Mouse (Mus musculus) frontal cortex, postnatal 36 days (tissue): ENCODE results near the gene Cldn15.

Source experiments
- DNase-seq, 2 experiments: peaks; one replicate each; pipeline ENCODE4 v3.0.0; 2022; ENCODE audit warnings: low spot score in 2 of 2

Gene Cldn15

DNA sequence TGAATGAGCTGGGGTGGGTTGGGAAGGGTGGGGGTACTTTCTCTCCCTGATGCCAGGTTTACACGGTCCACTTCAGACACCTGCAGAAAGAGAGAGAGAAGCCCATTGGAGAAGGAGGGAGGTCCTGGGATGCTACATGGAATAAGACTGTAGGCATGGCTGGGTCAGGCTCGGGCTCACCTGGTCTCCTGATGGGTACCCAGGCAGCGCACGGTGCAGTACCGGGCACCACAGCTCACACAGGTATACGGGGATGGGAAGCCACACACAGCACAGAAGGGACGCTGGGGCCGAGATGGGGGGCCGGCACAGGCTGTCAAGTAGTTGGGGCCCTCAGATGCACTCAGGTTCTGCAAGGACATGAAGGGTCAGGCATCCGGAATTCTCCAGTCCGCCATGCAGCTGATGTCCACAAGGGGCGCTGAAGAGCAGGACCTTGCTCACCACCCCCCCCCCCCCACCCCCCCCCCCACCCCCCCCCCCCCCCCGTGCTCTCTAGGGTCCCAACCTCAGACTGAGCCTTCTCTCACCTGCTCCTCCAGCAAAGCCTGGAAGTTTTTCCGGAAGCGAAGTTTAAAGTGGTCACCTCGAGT, 16.0 kb downstream of the Cldn15 start:
- DNase-seq = peak in 1 of 2 experiments; percentile 26

DNA sequence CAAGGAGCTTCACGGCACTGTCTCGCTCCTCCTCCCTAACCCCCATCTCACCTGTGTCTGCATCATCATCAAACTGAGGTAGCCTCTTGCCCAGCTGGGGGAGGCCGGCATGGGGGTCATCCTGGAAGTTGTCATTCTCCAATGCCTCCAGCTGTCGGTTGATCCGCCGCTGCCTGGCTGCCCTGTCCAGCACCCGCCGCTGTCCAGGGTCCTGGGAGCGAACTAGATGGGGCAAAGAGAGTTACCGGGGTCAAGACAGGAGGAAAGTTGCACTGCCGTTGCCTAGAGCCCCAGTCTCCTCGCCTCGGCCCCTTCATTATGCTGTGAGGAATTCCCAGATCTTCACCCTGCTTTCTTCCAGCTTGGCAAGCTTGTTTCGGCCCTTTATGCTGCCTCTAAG, 18.4 kb downstream of the Cldn15 start:
- no peak for DNase-seq

DNA sequence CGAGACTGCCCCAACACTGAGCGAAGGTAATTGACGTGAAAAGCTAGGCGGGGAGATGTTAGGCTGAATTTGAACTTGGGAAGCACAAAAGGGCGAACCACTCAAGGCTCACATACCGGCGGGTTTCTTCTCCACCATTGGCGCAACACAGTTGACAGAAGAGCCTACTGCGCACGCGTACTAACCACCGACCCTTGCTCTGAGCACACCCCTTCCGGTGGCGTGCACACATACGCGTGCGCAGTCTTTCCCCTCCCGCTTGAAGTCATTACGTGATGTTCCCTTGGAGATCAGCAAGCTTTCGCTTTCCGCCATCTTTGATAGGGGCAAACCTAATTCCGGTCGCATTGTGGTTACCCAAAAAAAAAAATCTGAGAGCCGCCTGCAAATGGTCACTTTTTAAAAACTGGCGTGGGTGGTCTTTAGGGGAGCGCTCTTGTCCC, 20.3 kb downstream of the Cldn15 start, which contains the start of gene Plod3:
Gene Plod3, plus strand, starts transcription at position 325 of the 443 bp plus-strand sequence.
- peak; percentile 93 to 98 for DNase-seq

DNA sequence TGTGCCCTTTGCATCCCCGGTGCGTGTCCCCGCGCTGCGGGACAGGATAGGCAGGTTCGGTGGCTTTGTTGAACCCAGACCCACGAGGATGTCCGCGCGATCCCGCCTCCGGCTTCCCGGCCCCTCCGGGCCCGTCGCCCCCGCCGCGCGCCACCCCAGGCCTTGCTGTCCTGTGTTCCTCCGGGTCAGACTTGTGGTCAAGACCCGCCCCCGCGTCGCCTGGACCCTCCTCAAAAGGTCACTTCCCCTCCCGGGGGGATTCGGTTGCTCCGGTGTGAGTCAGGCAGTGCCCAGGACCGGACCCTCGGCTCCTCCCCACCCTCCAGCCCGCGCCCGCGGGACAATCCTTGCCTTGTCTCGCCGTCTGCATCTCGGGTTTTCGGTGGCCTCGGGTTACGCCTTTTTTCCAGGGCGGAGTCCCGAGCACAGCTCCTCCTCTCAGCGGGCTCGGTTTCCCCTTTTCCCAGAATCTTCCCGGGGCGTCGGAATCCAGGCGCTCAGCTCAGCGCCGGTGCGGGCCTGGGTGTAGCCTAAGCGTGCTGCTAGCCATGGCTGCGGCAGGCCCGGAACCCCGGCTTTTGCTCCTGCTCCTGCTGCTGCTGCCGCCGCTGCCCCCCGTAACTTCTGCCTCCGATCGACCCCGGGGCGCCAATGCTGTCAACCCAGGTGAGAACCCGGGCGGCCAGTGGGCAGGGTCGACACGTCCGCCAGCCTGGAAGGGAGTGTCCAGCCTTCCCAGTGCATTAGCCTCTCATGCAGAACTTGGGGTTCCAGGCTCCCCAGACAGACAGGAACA, 20.9 kb downstream of the Cldn15 start:
- peak; percentile 81 for DNase-seq

DNA sequence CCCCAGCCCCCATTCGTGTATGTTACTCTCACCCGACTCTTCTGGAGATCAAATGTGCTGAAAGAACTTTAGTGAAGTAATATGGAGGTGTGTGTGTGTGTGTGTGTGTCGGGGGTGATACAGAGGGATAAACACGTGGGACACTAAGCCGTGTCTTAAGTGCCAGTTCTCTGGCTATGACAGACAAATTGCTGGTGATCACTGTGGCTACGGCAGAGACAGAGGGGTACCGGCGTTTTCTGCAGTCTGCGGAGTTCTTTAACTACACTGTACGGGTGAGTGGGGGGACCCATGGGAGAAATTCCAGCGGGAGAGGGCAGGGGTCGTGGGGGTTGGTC, 21.5 kb downstream of the Cldn15 start, which contains the start of gene Znhit1:
Gene Znhit1, minus strand, starts transcription at position 88 of the 338 bp plus-strand sequence.
- DNase-seq = no peak

DNA sequence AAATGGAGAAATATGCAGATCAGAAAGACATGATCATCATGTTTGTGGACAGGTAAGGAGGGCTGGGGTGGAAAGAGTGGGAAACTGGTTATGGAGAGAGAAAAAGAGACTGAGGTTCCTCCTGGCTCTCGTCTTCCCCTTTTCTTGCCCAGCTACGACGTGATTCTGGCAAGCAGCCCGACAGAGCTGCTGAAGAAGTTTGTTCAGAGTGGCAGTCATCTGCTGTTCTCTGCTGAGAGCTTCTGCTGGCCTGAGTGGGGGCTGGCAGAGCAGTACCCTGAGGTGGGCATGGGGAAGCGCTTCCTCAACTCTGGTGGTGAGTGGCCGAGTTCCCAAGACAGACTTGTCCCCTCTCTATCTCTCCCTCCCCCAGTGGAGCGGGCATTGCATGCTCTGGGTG, 22.0 kb downstream of the Cldn15 start:
- DNase-seq = peak; percentile 26 to 35

DNA sequence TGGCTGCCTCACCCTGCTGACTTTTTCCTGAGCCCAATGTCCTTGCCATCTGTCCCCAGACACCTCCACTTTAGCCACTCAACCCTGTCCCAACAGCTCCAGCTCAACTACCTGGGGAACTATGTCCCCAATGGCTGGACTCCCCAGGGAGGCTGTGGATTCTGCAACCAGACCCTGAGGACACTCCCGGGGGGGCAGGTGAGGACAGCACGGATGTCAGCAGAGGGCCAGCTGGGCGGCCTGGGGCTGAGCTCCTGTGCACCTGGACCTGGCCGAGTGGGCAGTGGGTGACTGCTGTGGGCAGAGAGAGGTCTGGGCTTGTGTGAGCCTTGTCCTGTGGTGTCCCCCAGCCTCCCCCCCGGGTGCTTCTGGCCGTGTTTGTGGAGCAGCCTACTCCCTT, 23.4 kb downstream of the Cldn15 start:
- no peak for DNase-seq

DNA sequence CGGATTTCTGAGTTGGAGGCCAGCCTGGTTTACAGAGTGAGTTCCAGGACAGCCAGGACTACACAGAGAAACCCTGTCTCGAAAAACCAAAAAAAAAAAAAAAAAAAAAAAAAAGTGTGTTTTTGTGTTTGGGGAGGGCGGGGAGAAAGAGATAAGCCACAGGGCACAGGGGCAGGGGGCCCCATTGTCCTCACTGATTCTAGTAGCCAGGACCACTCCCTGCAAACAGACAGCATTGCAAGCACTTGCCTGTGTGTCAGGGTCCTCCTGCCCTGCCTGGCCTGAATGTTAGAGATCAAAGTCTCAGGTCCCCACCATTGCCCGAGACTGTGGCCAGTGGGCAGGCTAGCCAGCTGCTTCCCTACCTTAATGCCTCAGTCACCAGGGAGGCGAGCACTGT, 33.0 kb downstream of the Cldn15 start:
- DNase-seq = no peak

DNA sequence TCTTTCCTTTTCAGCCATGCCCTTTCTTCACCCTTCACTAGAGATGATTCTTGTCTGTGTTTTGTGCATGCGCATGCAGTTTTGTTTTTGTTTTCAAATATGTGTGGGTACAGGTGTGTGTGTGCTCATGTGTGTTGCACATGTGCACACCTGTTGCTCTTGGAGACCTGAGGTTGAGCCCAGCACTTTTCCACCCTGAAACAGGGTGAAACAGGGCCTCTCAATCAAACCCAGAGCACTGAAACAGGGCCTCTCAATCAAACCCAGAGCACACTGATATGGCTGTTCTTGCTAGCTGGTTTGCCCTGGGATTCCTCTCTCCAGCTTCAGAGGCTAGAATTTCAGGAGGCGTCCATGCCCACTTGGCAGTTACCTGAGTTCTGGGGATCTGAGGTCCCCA, 34.2 kb downstream of the Cldn15 start:
- no peak for DNase-seq

DNA sequence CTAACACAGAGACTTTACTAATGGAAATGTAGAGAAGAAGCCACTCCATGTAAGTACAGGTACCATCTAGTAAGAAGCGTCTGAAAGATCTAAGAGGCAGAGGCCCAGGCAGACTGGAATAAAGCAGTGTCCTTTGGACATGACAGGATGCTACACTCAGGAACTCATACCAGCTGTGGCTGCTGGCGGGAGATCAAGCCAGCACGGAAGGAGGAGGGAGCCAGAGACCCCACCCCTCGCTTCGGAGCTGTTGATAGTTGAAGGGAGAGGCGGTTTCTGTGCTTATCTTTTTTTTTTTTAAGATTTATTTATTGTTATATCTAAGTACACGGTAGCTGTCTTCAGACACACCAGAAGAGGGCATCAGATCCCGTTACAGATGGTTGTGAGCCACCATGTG, 40.9 kb downstream of the Cldn15 start:
- DNase-seq = no peak

DNA sequence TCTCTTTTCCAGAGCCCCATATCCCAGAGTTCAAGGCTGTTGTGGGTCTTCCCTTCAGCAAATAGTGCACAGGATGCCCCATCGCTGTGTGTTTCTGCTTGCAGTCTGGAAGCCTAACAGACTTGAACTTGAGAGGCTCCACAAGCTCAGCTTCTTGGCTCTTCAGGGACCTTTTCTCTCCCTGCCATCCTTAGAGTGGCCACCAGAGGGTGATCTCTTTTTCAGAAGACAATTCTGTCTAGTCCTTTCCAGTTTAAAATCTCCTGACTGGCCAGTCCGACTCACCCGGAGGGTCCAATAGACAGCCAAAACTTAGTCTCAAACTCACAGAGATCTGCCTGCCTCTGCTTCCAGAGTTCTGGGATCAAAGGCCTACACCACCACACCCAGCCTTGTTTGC, 43.6 kb downstream of the Cldn15 start:
- DNase-seq = peak; percentile 36 to 61

DNA sequence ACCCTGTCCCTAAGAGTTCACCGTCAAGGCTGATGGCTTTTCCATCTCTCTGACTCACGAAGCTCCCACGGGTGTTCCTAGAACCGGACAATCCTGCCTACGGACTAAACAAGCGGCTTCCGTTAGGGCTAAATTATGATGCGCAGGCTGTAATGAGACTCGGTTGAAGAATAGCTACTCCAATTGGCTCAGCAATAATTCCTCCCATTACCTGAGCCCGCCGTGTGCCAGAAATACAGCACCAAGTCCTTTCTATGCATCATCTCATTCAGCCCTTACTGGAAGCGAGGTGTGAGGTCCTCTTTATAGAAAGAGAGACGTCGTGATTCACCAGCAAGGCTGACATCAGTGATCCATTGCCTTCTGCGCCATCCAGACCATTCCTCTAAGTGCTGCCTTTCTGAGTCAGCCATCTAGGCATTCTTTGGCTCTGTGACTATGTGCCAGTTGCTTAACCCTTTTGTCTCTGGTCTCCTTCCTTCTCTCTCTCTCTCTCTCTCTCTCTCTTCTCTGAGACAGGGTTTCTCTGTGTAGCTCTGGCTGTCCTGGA, 46.1 kb downstream of the Cldn15 start:
- no peak for DNase-seq

DNA sequence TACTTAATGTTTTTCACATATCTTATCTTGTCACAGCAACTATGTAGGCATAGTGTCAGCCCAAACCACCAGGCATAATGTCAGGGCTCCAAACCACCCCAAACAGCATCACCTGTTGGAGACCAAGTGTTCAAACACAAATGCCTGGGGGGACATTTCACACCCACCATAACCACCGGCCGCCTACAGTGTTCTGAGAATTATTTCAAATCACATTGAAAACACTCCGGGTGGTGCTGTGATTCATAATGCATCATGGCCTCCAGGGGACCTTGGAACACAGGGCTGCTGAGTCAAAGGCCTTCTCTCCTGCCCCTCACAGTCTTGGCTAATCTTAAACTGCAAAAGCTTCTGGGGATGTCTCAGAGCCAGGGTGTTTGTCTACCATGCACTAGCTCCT, 49.5 kb downstream of the Cldn15 start:
- DNase-seq = no peak

DNA sequence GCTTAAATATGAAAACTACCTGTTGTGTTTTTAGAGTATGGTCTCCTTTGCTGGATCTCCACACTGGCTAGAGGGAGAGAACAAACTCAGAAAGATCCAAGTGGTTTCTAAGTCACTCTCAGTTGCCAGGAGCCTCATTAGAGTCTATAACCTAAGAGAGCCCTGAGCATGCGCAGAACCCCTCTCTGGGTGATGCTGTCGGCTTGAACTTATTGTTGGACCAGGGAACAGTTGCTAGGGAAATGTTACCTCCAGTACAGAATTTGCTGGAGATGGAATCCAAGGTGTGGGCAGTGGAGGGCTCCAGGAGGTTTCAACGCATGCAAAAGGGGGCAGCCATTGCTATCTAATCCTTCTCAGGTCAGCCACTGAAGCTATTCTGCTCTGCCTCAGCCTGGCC, 57.9 kb downstream of the Cldn15 start:
- DNase-seq = no peak

DNA sequence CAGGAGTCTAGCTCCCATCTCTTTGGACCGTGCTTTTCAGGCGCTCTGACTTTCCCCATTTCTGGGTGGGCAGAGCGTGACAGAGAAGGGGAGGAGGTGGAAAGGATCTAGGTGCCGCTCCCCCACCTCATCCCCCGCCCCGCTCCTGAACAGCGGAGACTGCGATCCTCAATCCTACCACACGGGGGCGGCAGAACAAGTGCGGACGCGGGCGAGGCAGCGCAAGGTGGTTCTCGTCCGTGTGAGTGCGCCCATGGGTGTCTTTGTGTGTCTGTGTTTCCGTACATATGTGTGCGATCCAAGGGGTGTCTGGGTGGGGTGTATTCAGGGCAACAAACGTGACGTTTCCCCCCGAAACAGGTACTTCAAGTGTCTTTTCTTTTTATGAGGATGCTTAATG, 58.7 kb downstream of the Cldn15 start:
- DNase-seq = peak; percentile 83 to 86
